Mouse (Mus musculus) MEL (cell line): ENCODE results near the gene Mdk. TPM values are rescaled to one million over a fixed set of nuclear protein-coding genes. Genes with fewer than 3 reads are reported as not detected.
A peak's percentile ranks its signal among the peaks of the same experiment; 100 is the strongest.

Source experiments
- DNase-seq: peaks from one replicate; pipeline ENCODE4 v3.0.0; 2011; ENCODE audit warnings: low read depth, low spot score
- H3K27ac ChIP-seq: 2 replicates; pipeline ENCODE4 v1.5.1; 2012; ENCODE audit warnings: low read depth, mild to moderate bottlenecking, control low read depth, low read length, moderate library complexity; ENCODE audit not compliant: control insufficient read depth
- H3K27me3 ChIP-seq, 2 experiments: fragments of 150-350 bp in 1 of 2; sonication (generic) in 1 of 2; 2 replicates each; pipeline ENCODE4 v1.6.1; 2012; ENCODE audit warnings: low read length in 2 of 2, mild to moderate bottlenecking in 2 of 2, improper control_type of control experiment in 1 of 2, moderate library complexity in 1 of 2; ENCODE audit not compliant: insufficient read depth in 2 of 2, control insufficient read depth in 1 of 2
- H3K36me3 ChIP-seq, 2 experiments: 2 replicates each; pipeline ENCODE4 v1.6.1; 2012 to 2014; ENCODE audit warnings: low read length in 2 of 2, improper control_type of control experiment in 1 of 2, inconsistent platforms in 1 of 2, mild to moderate bottlenecking in 1 of 2; ENCODE audit not compliant: insufficient read depth in 2 of 2, control insufficient read depth in 1 of 2
- H3K4me1 ChIP-seq, 2 experiments: fragments of 150-350 bp in 1 of 2; sonication (generic) in 1 of 2; 2 replicates each; pipeline ENCODE4 v1.6.1; 2012; ENCODE audit warnings: low read length in 2 of 2, improper control_type of control experiment in 1 of 2, mild to moderate bottlenecking in 1 of 2; ENCODE audit not compliant: insufficient read depth in 2 of 2, control insufficient read depth in 1 of 2
- H3K4me3 ChIP-seq, 2 experiments: fragments of 150-350 bp in 1 of 2; sonication (generic) in 1 of 2; 2 replicates each; pipeline ENCODE4 v1.5.1; 2012; ENCODE audit warnings: low read depth in 2 of 2, low read length in 2 of 2, mild to moderate bottlenecking in 2 of 2, moderate library complexity in 2 of 2, control low read depth in 1 of 2, improper control_type of control experiment in 1 of 2; ENCODE audit not compliant: control insufficient read depth in 1 of 2, insufficient read depth in 1 of 2
- H3K79me2 ChIP-seq: 2 replicates; pipeline ENCODE4 v1.6.1; 2012; ENCODE audit warnings: mild to moderate bottlenecking, low read length, moderate library complexity; ENCODE audit not compliant: control insufficient read depth, poor library complexity, insufficient read depth
- H3K9ac ChIP-seq: 2 replicates; pipeline ENCODE4 v1.6.1; 2012; ENCODE audit warnings: low read depth, mild to moderate bottlenecking, control low read depth, low read length, moderate library complexity; ENCODE audit not compliant: control insufficient read depth, poor library complexity, severe bottlenecking
- H3K9me3 ChIP-seq: fragments of 150-350 bp; sonication (generic); replicated peaks from 2 replicates; pipeline ENCODE4 v1.6.1; 2012; ENCODE audit warnings: mild to moderate bottlenecking, low read length, improper control_type of control experiment, moderate library complexity; ENCODE audit not compliant: insufficient read depth
- ELF1 ChIP-seq: IDR thresholded peaks from 2 replicates; pipeline ENCODE4 v1.6.1; 2014; ENCODE audit warnings: low read depth, mild to moderate bottlenecking, inconsistent platforms, low read length, improper control_type of control experiment, moderate library complexity
- GABPA ChIP-seq: IDR thresholded peaks from 2 replicates; pipeline ENCODE4 v1.6.1; 2012; ENCODE audit warnings: low read depth, mild to moderate bottlenecking, inconsistent platforms, low read length, improper control_type of control experiment, moderate library complexity
- HCFC1 ChIP-seq: IDR thresholded peaks from 2 replicates; pipeline ENCODE4 v1.6.1; 2012; ENCODE audit warnings: low read depth, mild to moderate bottlenecking, inconsistent platforms, low read length, improper control_type of control experiment, moderate library complexity
- JUND ChIP-seq: IDR thresholded peaks from 2 replicates; pipeline ENCODE4 v1.6.1; 2011; ENCODE audit warnings: low read depth, mild to moderate bottlenecking, improper control_type of control experiment, low read length
- MAFK ChIP-seq: IDR thresholded peaks from 2 replicates; pipeline ENCODE4 v1.6.1; 2011; ENCODE audit warnings: low read depth, mild to moderate bottlenecking, low read length, improper control_type of control experiment, borderline replicate concordance
- MXI1 ChIP-seq: IDR thresholded peaks from 2 replicates; pipeline ENCODE4 v1.6.1; 2011; ENCODE audit warnings: mild to moderate bottlenecking, low read depth, low read length, improper control_type of control experiment
- NELFE ChIP-seq: IDR thresholded peaks from 2 replicates; pipeline ENCODE4 v1.6.1; 2011; ENCODE audit warnings: low read depth, low read length, improper control_type of control experiment
- NRF1 ChIP-seq: IDR thresholded peaks from 2 replicates; pipeline ENCODE4 v1.6.1; 2014; ENCODE audit warnings: low read depth, mild to moderate bottlenecking, inconsistent platforms, low read length, improper control_type of control experiment, moderate library complexity; ENCODE audit not compliant: poor library complexity, insufficient read depth, severe bottlenecking
- POLR2AphosphoS2 ChIP-seq: IDR thresholded peaks from 2 replicates; pipeline ENCODE4 v1.6.1; 2011; ENCODE audit warnings: low read length, improper control_type of control experiment
- TBP ChIP-seq: IDR thresholded peaks from 2 replicates; pipeline ENCODE4 v1.8.0; 2011; ENCODE audit warnings: low read depth, low read length, improper control_type of control experiment
- TCF12 ChIP-seq: IDR thresholded peaks from 2 replicates; pipeline ENCODE4 v1.6.1; 2014; ENCODE audit warnings: low read depth, mild to moderate bottlenecking, inconsistent platforms, low read length, improper control_type of control experiment, moderate library complexity
- USF1 ChIP-seq: IDR thresholded peaks from 2 replicates; pipeline ENCODE4 v1.6.1; 2014; ENCODE audit warnings: low read depth, mild to moderate bottlenecking, inconsistent platforms, low read length, improper control_type of control experiment, moderate library complexity
- ZKSCAN1 ChIP-seq: IDR thresholded peaks from 2 replicates; pipeline ENCODE4 v1.6.1; 2012; ENCODE audit warnings: low read depth, mild to moderate bottlenecking, inconsistent platforms, low read length, improper control_type of control experiment, moderate library complexity
- ZMIZ1 ChIP-seq: IDR thresholded peaks from 2 replicates; pipeline ENCODE4 v1.6.1; 2012; ENCODE audit warnings: low read depth, mild to moderate bottlenecking, inconsistent platforms, low read length, improper control_type of control experiment, moderate library complexity
- polyA plus RNA-seq, 2 experiments: library from polyadenylated mRNA; stranded (reverse) in 1 of 2; unstranded in 1 of 2; fragments of >175 nt in 1 of 2; fragments of >200 nt in 1 of 2; gene quantifications; 2 replicates each; pipeline versions ENCODE4 v1.2.1 to v1.2.4; 2012; ENCODE audit warnings: low replicate concordance in 2 of 2, low read depth in 1 of 2; ENCODE audit not compliant: insufficient read length in 2 of 2, insufficient read depth in 1 of 2, missing spikeins in 1 of 2
- total RNA-seq: library from RNA; depleted of rRNA; stranded (reverse); fragments of 300-350 nt; gene quantifications from 2 replicates; pipeline ENCODE4 v1.2.3, GENCODE M21; 2012

Mdk gene
- total and polyA plus RNA-seq, 3 experiments, result 0.19 to 3.4 TPM; not detected in 1

DNA sequence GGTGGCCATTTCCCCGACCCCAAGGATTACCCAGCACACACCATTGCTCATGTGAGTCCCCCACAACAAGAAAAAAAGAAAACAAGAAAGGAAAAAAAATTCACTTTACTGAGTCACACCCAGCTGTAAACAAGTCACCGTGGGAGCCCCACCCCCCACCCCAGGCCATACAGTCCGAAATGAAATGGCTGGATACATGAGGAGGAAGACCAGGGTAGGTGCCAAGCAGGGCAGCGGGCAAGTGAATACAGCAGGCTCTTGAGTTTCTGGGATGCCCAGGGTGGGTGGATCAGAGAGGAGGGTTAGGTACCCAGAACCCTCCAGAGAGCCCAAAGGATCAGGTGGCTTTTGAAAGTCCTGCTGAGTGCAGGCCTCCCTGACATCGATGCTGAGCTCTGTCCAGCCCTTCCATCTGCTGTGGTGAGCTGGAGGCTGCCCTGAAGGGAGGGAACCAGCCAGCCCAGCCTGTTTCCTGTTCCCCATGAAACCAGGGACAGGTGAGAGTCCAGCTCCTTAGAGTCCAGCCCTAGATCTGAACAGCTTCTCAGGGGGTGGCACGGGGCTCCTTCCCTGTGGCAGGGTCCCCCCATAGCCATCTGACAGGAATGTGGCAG lies 747 bp upstream of the Mdk start:
- no peaks in the 10 kb centered on the region for H3K4me1 ChIP-seq
- no peak overlapping the region for H3K9ac ChIP-seq
- H3K4me3 ChIP-seq, result no peak overlapping the region
- H3K79me2 ChIP-seq, result no peaks in the 10 kb centered on the region
- no peak overlapping the region for H3K27ac ChIP-seq
- no peaks in the 10 kb centered on the region for H3K9me3 ChIP-seq
- no peaks in the 10 kb centered on the region; a peak in 1 of 4 replicates for H3K36me3 ChIP-seq
- no peak for DNase-seq
- TF ChIP-seq ZMIZ1, result no peak
- TF ChIP-seq NRF1, result no peak
- no peak for TF ChIP-seq NELFE
- peak; percentile 40; the same call in 1 of the 2 replicates for TF ChIP-seq POLR2AphosphoS2
- TF ChIP-seq MAFK, result no peak
- TF ChIP-seq TCF12, result no peak
- no peaks in the 10 kb centered on the region for H3K27me3 ChIP-seq

DNA sequence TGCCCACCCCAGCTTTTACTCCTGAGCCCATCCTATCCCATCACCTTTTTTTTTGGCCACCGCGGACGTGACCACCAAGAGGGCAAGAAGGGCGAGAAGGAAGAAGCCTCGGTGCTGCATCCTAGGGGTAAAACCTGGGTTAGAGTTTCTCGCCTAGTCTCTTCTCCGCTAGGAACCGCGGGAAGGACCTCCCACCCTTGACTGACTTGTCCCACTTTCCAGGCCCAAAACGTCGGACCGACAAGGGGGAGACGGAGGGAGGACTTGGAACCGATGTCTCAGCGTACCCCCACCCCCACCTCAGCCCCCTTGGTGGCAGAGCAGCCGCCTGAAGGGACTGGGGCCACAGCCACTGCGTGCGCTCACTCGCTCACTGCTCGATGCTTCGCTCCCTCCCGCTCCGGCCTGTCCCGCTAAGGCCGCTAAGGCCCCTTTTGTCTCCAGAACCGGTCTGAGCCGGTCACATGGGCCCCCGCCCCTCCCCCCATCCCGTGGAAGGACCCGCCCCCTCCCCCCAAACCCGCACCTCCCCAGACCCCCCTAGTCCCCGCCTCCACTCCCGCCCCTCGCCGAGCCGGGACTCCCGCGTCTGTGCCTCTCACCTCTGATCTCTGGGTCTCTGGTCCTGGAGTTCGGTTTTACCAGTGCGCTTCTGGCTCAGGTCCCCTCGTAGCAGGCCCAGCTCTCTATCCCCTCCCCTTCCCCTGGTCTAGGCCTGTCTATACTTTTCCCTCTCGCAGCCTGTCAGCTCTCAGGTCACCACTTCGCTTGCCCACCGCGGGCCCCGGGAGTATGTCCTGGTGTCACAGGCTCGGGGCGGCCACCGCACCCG lies 553 bp downstream of the Mdk start:
- no peak for DNase-seq
- no peak overlapping the region for H3K27ac ChIP-seq
- no peaks in the 10 kb centered on the region for H3K9me3 ChIP-seq
- peaks cover 2% of the 10 kb centered on the region; the same call in 1 of the 2 replicates for H3K79me2 ChIP-seq
- TF ChIP-seq ZKSCAN1, result no peak
- TF ChIP-seq GABPA, result no peak
- no peaks in the 10 kb centered on the region for H3K27me3 ChIP-seq
- H3K4me3 ChIP-seq, result no peak overlapping the region
- H3K9ac ChIP-seq, result no peak overlapping the region
- no peaks in the 10 kb centered on the region; a peak in 1 of 4 replicates for H3K36me3 ChIP-seq
- H3K4me1 ChIP-seq, result peaks cover 0 to 3% of the 10 kb centered on the region in 2 experiments; a peak in 1 of 4 replicates

DNA sequence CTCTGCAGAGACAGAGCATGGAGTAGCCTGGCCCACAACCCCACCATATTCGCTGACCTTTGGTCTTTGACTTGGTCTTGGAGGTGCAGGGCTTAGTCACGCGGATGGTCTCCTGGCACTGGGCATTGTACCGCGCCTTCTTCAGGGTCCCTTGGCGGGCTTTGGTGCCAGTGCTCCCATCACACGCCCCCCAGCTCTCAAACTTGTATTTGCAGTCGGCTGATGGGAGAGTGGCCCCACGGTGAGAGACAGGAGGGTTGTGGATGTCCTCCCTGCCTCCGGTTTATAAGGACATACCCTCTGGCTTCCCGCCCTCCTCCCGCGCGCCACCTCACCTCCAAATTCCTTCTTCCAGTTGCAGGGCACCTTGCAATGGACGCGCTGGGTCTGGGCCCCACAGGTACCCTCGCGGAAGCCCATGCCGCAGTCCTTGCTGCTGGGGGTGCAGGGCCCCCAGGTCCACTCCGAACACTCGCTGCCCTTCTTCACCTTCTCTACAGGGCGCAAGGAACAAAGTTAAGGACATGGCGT lies 1.3 kb downstream of the Mdk start:
- TF ChIP-seq ELF1, result no peak
- TF ChIP-seq USF1, result no peak
- no peak for TF ChIP-seq ZKSCAN1
- TF ChIP-seq TBP, result no peak
- no peak for TF ChIP-seq JUND
- TF ChIP-seq NELFE, result no peak
- no peak for TF ChIP-seq MXI1
- no peak for TF ChIP-seq HCFC1
- Histone ChIP-seq H3K36me3 (no peaks in the 10 kb centered on the region), H3K4me3 (no peak overlapping the region), H3K79me2 (peaks cover 3% of the 10 kb centered on the region; the same call in 1 of the 2 replicates), H3K9ac (no peak overlapping the region), H3K27me3 (no peaks in the 10 kb centered on the region), H3K9me3 (no peaks in the 10 kb centered on the region), H3K4me1 (peaks cover 0 to 3% of the 10 kb centered on the region in 2 experiments; a peak in 1 of 4 replicates), H3K27ac (no peak overlapping the region)
- DNase-seq, result no peak
